7 mouse cellular contexts compared by ENCODE assay signal in genomic region chr19:3581326-3581725, GRCm38 (mm10). TPM values are rescaled to one million over a fixed set of nuclear protein-coding genes. Genes with fewer than 3 reads are reported as not detected.
DNase-seq lines count a peak whose midpoint lies in the region; ATAC-seq and TF ChIP-seq lines count a peak whose summit lies in the region.

No protein-coding gene starts in this region.

- H3K9ac ChIP-seq in midbrain, embryonic 16.5 days (ENCODE audit: low read depth, low read length) = no peak overlapping the region
- H3K9ac ChIP-seq in kidney, postnatal 0 days (ENCODE audit: low read depth, low read length) = no peak overlapping the region
- no peak overlapping the region for H3K9ac ChIP-seq in liver, embryonic 14.5 days (replicated peaks)

- H3K4me2 ChIP-seq in midbrain, embryonic 16.5 days (ENCODE audit: low read length) = no peak overlapping the region
- no peak overlapping the region for H3K4me2 ChIP-seq in kidney, postnatal 0 days (ENCODE audit: low read length)
- no peak overlapping the region for H3K4me2 ChIP-seq in liver, embryonic 14.5 days (ENCODE audit: low read depth)

- TF ChIP-seq EP300 in liver, embryonic 14.5 days (IDR thresholded peaks at IDR 0.05; ENCODE audit: low read depth) = no peak

- DNase-seq in midbrain, embryonic 10.5 days (ENCODE audit: low spot score) = peak; percentile 56
- DNase-seq in ZHBTc4 (ENCODE audit: low read depth, low spot score) = peak; percentile 79
- peak; percentile 45 to 67 for DNase-seq in cerebellum, postnatal 4 days (ENCODE audit: low spot score in 2 of 2)
- peak; percentile 62 for DNase-seq in kidney, postnatal 0 days (ENCODE audit: low spot score)
- no peak for DNase-seq in liver, embryonic 14.5 days (ENCODE audit: low read depth in 3 of 3, low spot score in 3 of 3)
- DNase-seq in right cerebral cortex, postnatal 10 days (ENCODE audit: low spot score in 2 of 2) = peak; percentile 71 to 80

- no peaks in the 10 kb centered on the region for H3K27me3 ChIP-seq in midbrain, embryonic 10.5 days (ENCODE audit: low read depth, poor library complexity, severe bottlenecking)
- H3K27me3 ChIP-seq in midbrain, embryonic 16.5 days (ENCODE audit: control insufficient read depth, insufficient read depth, low read depth, low read length) = no peaks in the 10 kb centered on the region
- H3K27me3 ChIP-seq in kidney, postnatal 0 days (ENCODE audit: insufficient read depth, low read length) = no peaks in the 10 kb centered on the region
- no peaks in the 10 kb centered on the region for H3K27me3 ChIP-seq in liver, embryonic 14.5 days (ENCODE audit: control insufficient read depth, insufficient read depth, low read length)

- no peaks in the 10 kb centered on the region for H3K9me3 ChIP-seq in midbrain, embryonic 10.5 days (replicated peaks)
- H3K9me3 ChIP-seq in midbrain, embryonic 16.5 days (replicated peaks; ENCODE audit: control insufficient read depth, low read length, poor library complexity, severe bottlenecking) = no peaks in the 10 kb centered on the region
- no peaks in the 10 kb centered on the region for H3K9me3 ChIP-seq in kidney, postnatal 0 days (replicated peaks; ENCODE audit: low read length)
- H3K9me3 ChIP-seq in liver, embryonic 14.5 days (ENCODE audit: control insufficient read depth, low read length) = no peaks in the 10 kb centered on the region

- peaks cover 30% of the 10 kb centered on the region for H3K36me3 ChIP-seq in midbrain, embryonic 10.5 days
- H3K36me3 ChIP-seq in midbrain, embryonic 16.5 days (ENCODE audit: control insufficient read depth, insufficient read depth, low read length) = no peaks in the 10 kb centered on the region
- H3K36me3 ChIP-seq in kidney, postnatal 0 days (ENCODE audit: insufficient read depth, low read length) = peaks cover 23% of the 10 kb centered on the region; the same call in 1 of the 2 replicates
- H3K36me3 ChIP-seq in liver, embryonic 14.5 days (replicated peaks; ENCODE audit: control insufficient read depth, insufficient read depth, low read depth) = no peaks in the 10 kb centered on the region

- ATAC-seq in midbrain, embryonic 16.5 days = no peak
- ATAC-seq in kidney, postnatal 0 days (replicated peaks; ENCODE audit: low FRiP score, low read depth) = no peak
- ATAC-seq in liver, embryonic 14.5 days (ENCODE audit: insufficient read depth) = no peak

- 34% methylated on average over 7 of the region's 7 CpGs for WGBS in midbrain, embryonic 10.5 days
- WGBS in midbrain, embryonic 16.5 days = 23% methylated on average over 7 of the region's 7 CpGs
- 34% methylated on average over 7 of the region's 7 CpGs for WGBS in kidney, postnatal 0 days
- 16% methylated on average over 7 of the region's 7 CpGs for WGBS in liver, embryonic 14.5 days (ENCODE audit: insufficient replicate concordance)

- H3K4me3 ChIP-seq in midbrain, embryonic 10.5 days = no peak overlapping the region
- no peak overlapping the region for H3K4me3 ChIP-seq in midbrain, embryonic 16.5 days (ENCODE audit: low read depth, low read length)
- H3K4me3 ChIP-seq in kidney, postnatal 0 days (replicated peaks; ENCODE audit: low read depth, low read length) = no peak overlapping the region
- no peak overlapping the region for H3K4me3 ChIP-seq in liver, embryonic 14.5 days (ENCODE audit: insufficient read depth in 1 of 2, low read depth in 2 of 2, low read length in 2 of 2)

- TF ChIP-seq CTCF in kidney, postnatal 0 days (IDR thresholded peaks at IDR 0.05; ENCODE audit: low read depth) = peak; percentile 73
- peak; percentile 79 for TF ChIP-seq CTCF in liver, embryonic 14.5 days (IDR thresholded peaks at IDR 0.05; ENCODE audit: low read depth)

- H3K27ac ChIP-seq in midbrain, embryonic 10.5 days (replicated peaks) = no peak overlapping the region
- no peak overlapping the region for H3K27ac ChIP-seq in midbrain, embryonic 16.5 days (ENCODE audit: low read length)
- no peak overlapping the region for H3K27ac ChIP-seq in kidney, postnatal 0 days
- H3K27ac ChIP-seq in liver, embryonic 14.5 days = no peak overlapping the region

- H3K4me1 ChIP-seq in midbrain, embryonic 10.5 days = peaks cover 9% of the 10 kb centered on the region
- peaks cover 5% of the 10 kb centered on the region; the same call in 1 of the 2 replicates for H3K4me1 ChIP-seq in midbrain, embryonic 16.5 days (ENCODE audit: control insufficient read depth, insufficient read depth, low read length)
- no peaks in the 10 kb centered on the region for H3K4me1 ChIP-seq in kidney, postnatal 0 days (replicated peaks; ENCODE audit: insufficient read depth, low read length)
- peaks cover 7 to 19% of the 10 kb centered on the region in 2 experiments for H3K4me1 ChIP-seq in liver, embryonic 14.5 days (replicated peaks; ENCODE audit: control insufficient read depth in 2 of 2, insufficient read depth in 2 of 2, low read length in 1 of 2)

RNA-seq across cellular contexts. Expression of gene Ppp6r3, which starts 5.8 kb away (rescaled TPM):
- 71.3 and 79.7 TPM in 2 replicates for polyA plus RNA-seq in midbrain, embryonic 10.5 days (2016; fragmentation: Nextera tagmentation; extraction: Ambion mirVana)
- polyA plus RNA-seq in midbrain, embryonic 16.5 days (2015; fragmentation: Nextera tagmentation; extraction: Ambion mirVana) = 56.9 and 60.2 TPM in 2 replicates
- polyA plus RNA-seq in kidney, postnatal 0 days (2015; fragmentation: Nextera tagmentation; extraction: Ambion mirVana) = 37.9 and 42.2 TPM in 2 replicates
- 19.2 and 22.6 TPM in 2 replicates for polyA plus RNA-seq in liver, embryonic 14.5 days (2012; rRNA removed)
- polyA plus RNA-seq in liver, embryonic 14.5 days (2014; fragmentation: Nextera tagmentation; extraction: Ambion mirVana) = 22.6 and 24.2 TPM in 2 replicates

Comparison
In these comparisons a context has a peak if more than half of its experiments do, and no peak if none do; other contexts are left out.
1. DNase-seq: peak in midbrain, embryonic 10.5 days (single experiment), ZHBTc4 (single experiment), cerebellum, postnatal 4 days (2 of 2), kidney, postnatal 0 days (single experiment) and right cerebral cortex, postnatal 10 days (2 of 2); none in liver, embryonic 14.5 days (0 of 3).